In the genomic region with DNA sequence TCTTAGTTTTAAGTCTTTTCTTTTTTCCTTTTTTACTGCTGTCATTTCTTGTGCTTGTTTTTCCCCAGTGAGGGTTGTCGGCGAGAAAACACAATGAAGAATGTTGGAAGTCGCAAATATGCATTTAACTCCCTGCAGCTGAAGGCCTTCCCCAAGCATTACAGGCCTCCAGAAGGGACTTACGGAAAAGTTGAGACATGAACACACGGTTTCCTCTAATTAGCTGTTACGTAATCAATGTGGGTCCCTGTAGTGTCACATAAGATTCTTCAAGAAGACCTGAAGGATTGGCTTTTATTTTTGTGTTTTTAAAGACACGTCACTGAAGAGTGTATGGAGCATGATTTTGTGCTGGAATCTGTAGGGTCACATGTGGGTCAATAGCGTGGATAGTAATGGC, we compare ENCODE assay signal across 35 mouse cellular contexts.
"Had no signal": no experiment of that assay in that cellular context is flagged by ENCODE, and none has a peak within 500 bp of the region (broad histone marks: within the 10 kb centered on the region; RNA-seq: fewer than 3 reads in every experiment).

No protein-coding gene starts in this region.

- H3K27ac ChIP-seq: heart, embryonic 13.5 days; heart, embryonic 15.5 days; hindbrain, embryonic 10.5 days; hindbrain, embryonic 12.5 days; hindbrain, embryonic 13.5 days; hindbrain, embryonic 14.5 days; hindbrain, embryonic 15.5 days; hindbrain, postnatal 0 days; intestine, embryonic 15.5 days; kidney, embryonic 15.5 days; kidney, postnatal 0 days; layer of hippocampus, adult 2 months; left cerebral cortex, adult 2 months had no signal

- H3K4me2 ChIP-seq: heart, embryonic 11.5 days; heart, embryonic 12.5 days; heart, embryonic 13.5 days; heart, embryonic 15.5 days; hindbrain, embryonic 12.5 days; hindbrain, embryonic 13.5 days; hindbrain, embryonic 14.5 days; hindbrain, embryonic 15.5 days; intestine, embryonic 15.5 days; kidney, embryonic 15.5 days had no signal

- H3K4me1 ChIP-seq: hindbrain, embryonic 12.5 days; hindbrain, embryonic 13.5 days; hindbrain, embryonic 15.5 days; intestine, embryonic 15.5 days; kidney, embryonic 15.5 days had no signal

- H3K27me3 ChIP-seq: heart, embryonic 12.5 days; heart, embryonic 13.5 days; heart, embryonic 15.5 days; hindbrain, embryonic 12.5 days; hindbrain, embryonic 13.5 days; hindbrain, embryonic 15.5 days; intestine, embryonic 15.5 days; kidney, embryonic 15.5 days had no signal

- DNase-seq: heart, postnatal 10 days; heart, postnatal 14 days; heart, postnatal 36 days; heart, postnatal 4 days; kidney, adult 11 months; kidney, adult 18-20 months; kidney, adult 2 months; kidney, adult 8-10 months; kidney, adult 9 months; kidney, postnatal 10 days; kidney, postnatal 14 days; kidney, postnatal 25 days; kidney, postnatal 36 days; kidney, postnatal 4 days; layer of hippocampus, adult 9-11 months; layer of hippocampus, postnatal 36 days had no signal

- H3K4me3 ChIP-seq: heart, embryonic 12.5 days; heart, embryonic 13.5 days; heart, embryonic 15.5 days; hindbrain, embryonic 10.5 days; hindbrain, embryonic 12.5 days; hindbrain, embryonic 13.5 days; hindbrain, embryonic 15.5 days; intestine, embryonic 15.5 days; kidney, embryonic 15.5 days; layer of hippocampus, adult 2 months; left cerebral cortex, adult 2 months had no signal

- H3K36me3 ChIP-seq: heart, embryonic 15.5 days; hindbrain, embryonic 10.5 days; intestine, embryonic 15.5 days; kidney, embryonic 15.5 days had no signal

- H3K9me3 ChIP-seq: heart, embryonic 12.5 days; heart, embryonic 13.5 days; heart, embryonic 15.5 days; hindbrain, embryonic 10.5 days; hindbrain, embryonic 12.5 days; hindbrain, embryonic 13.5 days; hindbrain, embryonic 15.5 days; intestine, embryonic 15.5 days; kidney, embryonic 15.5 days had no signal

- ATAC-seq: hindbrain, embryonic 16.5 days; hindbrain, postnatal 0 days; inflammation-experienced regulatory T-cells, adult 6 months; intestine, embryonic 15.5 days; intestine, embryonic 16.5 days; intestine, postnatal 0 days had no signal

- H3K9ac ChIP-seq: heart, embryonic 12.5 days; heart, embryonic 13.5 days; heart, embryonic 15.5 days; hindbrain, embryonic 12.5 days; hindbrain, embryonic 13.5 days; hindbrain, embryonic 14.5 days; hindbrain, embryonic 15.5 days; intestine, embryonic 15.5 days; kidney, embryonic 15.5 days had no signal
